Mouse (Mus musculus): ENCODE measurements around the gene Sh3kbp1. TPM values are rescaled to one million over a fixed set of nuclear protein-coding genes. Genes with fewer than 3 reads are reported as not detected.

Gene Sh3kbp1
- polyA plus RNA-seq, 1 experiment from 2014 or later = 28.4 TPM

Other genes starting within 250 kb of the Sh3kbp1 start
- 1.8 and 2.0 TPM in 2 replicates for gene Map7d2, start 212.7 kb upstream of the Sh3kbp1 start, polyA plus RNA-seq (2015; fragmentation: Nextera tagmentation; extraction: Ambion mirVana)
- 16.8 and 18.7 TPM in 2 replicates for gene Bclaf3, start 100.6 kb upstream of the Sh3kbp1 start, polyA plus RNA-seq (2015; fragmentation: Nextera tagmentation; extraction: Ambion mirVana)

Data from stomach, embryonic 15.5 days (tissue).